Comparison of ENCODE assay signal across 9 mouse cellular contexts in genomic region chr6:120302755-120303316, GRCm38 (mm10). TPM values are rescaled to one million over a fixed set of nuclear protein-coding genes. Genes with fewer than 3 reads are reported as not detected.
DNase-seq lines count a peak whose midpoint lies in the region; ATAC-seq and TF ChIP-seq lines count a peak whose summit lies in the region.
"Had no signal": no experiment of that assay in that cellular context is flagged by ENCODE, and none has a peak within 500 bp of the region (broad histone marks: within the 10 kb centered on the region; RNA-seq: fewer than 3 reads in every experiment).

No protein-coding gene starts in this region.

- H3K4me1 ChIP-seq in hindbrain, postnatal 0 days (ENCODE audit: insufficient read depth, low read length): no peaks in the 10 kb centered on the region
- 0 out of 2 replicates have a peak, but pooled peaks cover 7% of the 10 kb centered on the region for H3K4me1 ChIP-seq in neural tube, embryonic 13.5 days (replicated peaks)

- no peak for ATAC-seq in hindbrain, postnatal 0 days
- ATAC-seq in neural tube, embryonic 13.5 days (ENCODE audit: low read depth): no peak

- no peaks in the 10 kb centered on the region for H3K27me3 ChIP-seq in hindbrain, postnatal 0 days (ENCODE audit: insufficient read depth, low read length)
- no peaks in the 10 kb centered on the region for H3K27me3 ChIP-seq in neural tube, embryonic 13.5 days

- H3K9ac ChIP-seq in hindbrain, postnatal 0 days (replicated peaks; ENCODE audit: low read length): no peak overlapping the region
- H3K9ac ChIP-seq in neural tube, embryonic 13.5 days: peak overlapping the region; percentile 52; the same call in 1 of the 2 replicates

- H3K9me3 ChIP-seq in hindbrain, postnatal 0 days (ENCODE audit: low read length): no peaks in the 10 kb centered on the region
- no peaks in the 10 kb centered on the region for H3K9me3 ChIP-seq in neural tube, embryonic 13.5 days

- WGBS in hindbrain, postnatal 0 days: 30% methylated on average over 16 of the region's 16 CpGs
- 28% methylated on average over 16 of the region's 16 CpGs for WGBS in neural tube, embryonic 13.5 days

- H3K4me2 ChIP-seq in hindbrain, postnatal 0 days (ENCODE audit: low read depth, low read length): peak overlapping the region; percentile 41
- peak overlapping the region; percentile 44 for H3K4me2 ChIP-seq in neural tube, embryonic 13.5 days

- H3K4me3 ChIP-seq in hindbrain, postnatal 0 days (ENCODE audit: low read length): no peak overlapping the region
- H3K4me3 ChIP-seq in neural tube, embryonic 13.5 days: peak overlapping the region; percentile 17

- H3K36me3 ChIP-seq in hindbrain, postnatal 0 days (ENCODE audit: insufficient read depth, low read length): no peaks in the 10 kb centered on the region
- H3K36me3 ChIP-seq in neural tube, embryonic 13.5 days: no peaks in the 10 kb centered on the region

- peak; percentile 6 to 12 for DNase-seq in cerebellum, adult 18-20 months
- DNase-seq in cerebellum, adult 8-10 months: no peak
- peak; percentile 24 for DNase-seq in right cerebral cortex, postnatal 4 days
- no peak for DNase-seq in right cerebral cortex, postnatal 14 days
- peak; percentile 23 for DNase-seq in hindbrain, postnatal 0 days (ENCODE audit: low spot score)
- no peak for DNase-seq in thymus, postnatal 10 days (ENCODE audit: low spot score in 2 of 2)
- DNase-seq in right cerebral cortex, postnatal 25 days: no peak

- peak; percentile 64 for TF ChIP-seq CTCF in hindbrain, postnatal 0 days (IDR thresholded peaks at IDR 0.05; ENCODE audit: low read depth)

- no peak overlapping the region for H3K27ac ChIP-seq in hindbrain, postnatal 0 days
- 0 out of 2 replicates have a peak overlapping the region, but pooled peaks have one; percentile 4 for H3K27ac ChIP-seq in neural tube, embryonic 13.5 days (replicated peaks)

RNA-seq across cellular contexts. Expression of gene B4galnt3, which starts 8.5 kb away (rescaled TPM):
- 1.5 and 2.1 TPM in 2 replicates for total RNA-seq in hindbrain, postnatal 0 days (2014; rRNA removed)
- 0.26 and 0.31 TPM in 2 replicates for polyA plus RNA-seq in hindbrain, postnatal 0 days (2015; fragmentation: Nextera tagmentation; extraction: Ambion mirVana)
- polyA plus RNA-seq in neural tube, embryonic 13.5 days (2015; fragmentation: Nextera tagmentation; extraction: Ambion mirVana): 0.11 and 0.18 TPM in 2 replicates

RNA-seq across cellular contexts. Expression of gene D330020A13Rik, which starts 8.7 kb away (rescaled TPM):
- total RNA-seq in hindbrain, postnatal 0 days (2014; rRNA removed): 0.52 TPM in 1 of 2 replicates, not detected in the other
- polyA plus RNA-seq in hindbrain, postnatal 0 days (2015; fragmentation: Nextera tagmentation; extraction: Ambion mirVana): not detected in 2 replicates
- polyA plus RNA-seq in neural tube, embryonic 13.5 days (2015; fragmentation: Nextera tagmentation; extraction: Ambion mirVana): 0.29 TPM in 1 of 2 replicates, not detected in the other
- total RNA-seq: layer of hippocampus, postnatal 36 days had no signal

Comparison
In these comparisons a context has a peak if more than half of its experiments do, and no peak if none do; other contexts are left out.
1. DNase-seq: peak in cerebellum, adult 18-20 months (2 of 2), right cerebral cortex, postnatal 4 days (single experiment) and hindbrain, postnatal 0 days (single experiment); none in cerebellum, adult 8-10 months (single experiment), right cerebral cortex, postnatal 14 days (single experiment), thymus, postnatal 10 days (0 of 2) and right cerebral cortex, postnatal 25 days (single experiment).